Mouse (Mus musculus): Measurements from ENCODE around the gene Sorcs3. TPM values are rescaled to one million over a fixed set of nuclear protein-coding genes. Genes with fewer than 3 reads are reported as not detected.

The Sorcs3 gene
- polyA plus RNA-seq, 1 experiment from 2014 or later = 7.2 TPM

DNA sequence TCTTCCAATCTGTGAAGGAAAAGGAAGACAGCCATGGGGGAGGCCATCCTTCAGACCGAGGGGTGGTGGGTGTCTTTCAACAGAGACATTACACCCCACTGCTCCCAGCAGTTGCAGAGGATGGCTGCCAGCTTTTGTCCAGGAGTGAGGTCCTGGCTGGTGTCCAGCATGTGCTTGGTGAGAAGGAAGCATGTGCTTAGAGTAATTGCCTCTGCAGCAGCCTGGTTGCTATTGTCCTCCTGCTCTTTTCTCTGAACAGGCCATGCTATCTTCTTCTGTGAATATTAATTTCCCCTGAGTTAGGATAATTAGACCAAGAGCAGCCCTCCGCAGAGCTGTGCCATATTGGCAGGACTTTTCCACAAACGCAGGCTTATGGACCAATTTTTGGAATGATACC is 476.7 kb downstream of the Sorcs3 start:
- Histone ChIP-seq H3K4me2 (replicated peaks) (no peak overlapping the region), H3K4me1 (peaks cover 5% of the 10 kb centered on the region), H3K9ac (replicated peaks) (no peak overlapping the region), H3K27me3 (no peaks in the 10 kb centered on the region), H3K27ac (replicated peaks) (no peak overlapping the region), H3K36me3 (no peaks in the 10 kb centered on the region), H3K9me3 (no peaks in the 10 kb centered on the region), H3K4me3 (no peak overlapping the region)
- WGBS = 11% methylated on average over 3 of the region's 3 CpGs
- ATAC-seq (replicated peaks) = peak; percentile 82

DNA sequence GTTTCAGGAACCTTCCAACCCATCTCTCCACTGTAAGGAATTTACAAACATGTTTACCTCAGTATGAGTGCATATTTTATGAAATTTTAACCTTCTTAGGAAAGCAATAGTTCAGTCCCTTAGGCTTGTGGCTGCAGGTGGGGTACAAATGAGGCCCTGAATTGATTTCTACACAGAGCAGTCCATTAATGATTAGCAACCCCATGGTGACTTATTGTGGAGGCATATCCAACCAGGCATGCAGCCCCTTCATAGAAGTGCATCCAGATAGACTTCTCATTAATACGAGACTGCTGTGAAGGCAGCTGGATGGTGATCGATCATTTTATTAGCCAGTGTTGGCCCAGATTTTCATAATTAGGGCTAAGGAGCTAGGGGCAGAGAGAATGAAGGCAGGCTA is 480.5 kb downstream of the Sorcs3 start:
- no peak overlapping the region for H3K4me2 ChIP-seq (replicated peaks)
- peaks cover 5% of the 10 kb centered on the region for H3K4me1 ChIP-seq
- no peak for ATAC-seq (replicated peaks)

GRCm38 (mm10) chr19:48700111-48700658 is 494.4 kb downstream of the Sorcs3 start:
- Histone ChIP-seq H3K4me3 (no peak overlapping the region), H3K36me3 (no peaks in the 10 kb centered on the region), H3K27me3 (no peaks in the 10 kb centered on the region), H3K4me2 (replicated peaks) (no peak overlapping the region), H3K27ac (replicated peaks) (no peak overlapping the region), H3K4me1 (no peaks in the 10 kb centered on the region), H3K9me3 (no peaks in the 10 kb centered on the region), H3K9ac (replicated peaks) (no peak overlapping the region)
- ATAC-seq (replicated peaks) = no peak
- 90% methylated on average over 6 of the region's 6 CpGs for WGBS

More for the DNA sequence above, 480.5 kb downstream of the Sorcs3 start:
- H3K4me3 ChIP-seq = no peak overlapping the region
- H3K27me3 ChIP-seq = no peaks in the 10 kb centered on the region
- H3K27ac ChIP-seq (replicated peaks) = no peak overlapping the region
- 41% methylated on average over 2 of the region's 2 CpGs for WGBS
- no peaks in the 10 kb centered on the region for H3K9me3 ChIP-seq
- H3K9ac ChIP-seq (replicated peaks) = no peak overlapping the region
- H3K36me3 ChIP-seq = no peaks in the 10 kb centered on the region

GRCm38 (mm10) chr19:48703763-48704162 is 497.9 kb downstream of the Sorcs3 start:
- Histone ChIP-seq H3K9ac (replicated peaks) (no peak overlapping the region), H3K36me3 (no peaks in the 10 kb centered on the region), H3K9me3 (no peaks in the 10 kb centered on the region), H3K4me3 (no peak overlapping the region), H3K27ac (replicated peaks) (no peak overlapping the region), H3K4me2 (replicated peaks) (no peak overlapping the region), H3K4me1 (0 out of 2 replicates have a peak, but pooled peaks cover 2% of the 10 kb centered on the region), H3K27me3 (no peaks in the 10 kb centered on the region)
- WGBS = over 99% methylated on average over 2 of the region's 2 CpGs
- no peak for ATAC-seq (replicated peaks)

DNA sequence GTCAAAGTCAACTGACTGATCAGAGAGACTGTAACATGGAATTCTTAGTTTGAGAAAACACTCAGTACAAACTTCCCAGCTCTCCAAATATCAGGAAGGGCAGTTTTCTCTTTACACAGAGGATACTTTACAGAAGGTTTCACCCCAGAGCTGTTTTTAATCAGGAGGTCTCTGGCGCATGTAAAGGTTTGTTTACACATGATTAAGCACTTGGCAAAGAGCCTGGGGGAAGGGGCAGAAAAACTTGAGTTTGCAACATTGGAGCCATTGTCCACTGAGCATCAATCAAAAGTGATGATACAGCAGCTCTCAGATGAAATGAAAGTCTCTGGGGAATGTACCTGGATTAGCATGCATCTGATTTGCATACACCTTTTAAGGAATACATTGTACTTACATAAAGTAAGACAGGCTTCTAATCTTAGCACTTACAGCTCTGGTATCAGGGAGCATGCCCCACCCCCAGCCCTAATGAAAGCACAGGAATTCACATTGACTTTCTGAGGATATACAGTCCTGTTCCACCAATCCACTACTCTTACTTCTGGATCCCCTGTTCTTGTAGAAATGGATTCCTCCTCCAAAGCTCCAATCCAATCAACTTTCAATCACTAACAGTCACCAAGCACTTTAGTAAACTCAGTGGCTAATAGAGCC is 500.6 kb downstream of the Sorcs3 start:
- ATAC-seq (replicated peaks) = no peak
- H3K9ac ChIP-seq (replicated peaks) = no peak overlapping the region
- no peak overlapping the region for H3K4me2 ChIP-seq (replicated peaks)
- WGBS = 12% methylated on average over 1 of the region's 1 CpGs
- H3K27ac ChIP-seq (replicated peaks) = no peak overlapping the region
- H3K9me3 ChIP-seq = no peaks in the 10 kb centered on the region
- no peaks in the 10 kb centered on the region for H3K27me3 ChIP-seq
- no peaks in the 10 kb centered on the region for H3K36me3 ChIP-seq
- H3K4me3 ChIP-seq = no peak overlapping the region
- 0 out of 2 replicates have a peak, but pooled peaks cover 2% of the 10 kb centered on the region for H3K4me1 ChIP-seq

- H3K4me1 ChIP-seq = 0 out of 2 replicates have a peak, but pooled peaks cover 2% of the 10 kb centered on the region
- no peaks in the 10 kb centered on the region for H3K9me3 ChIP-seq
- no peaks in the 10 kb centered on the region for H3K36me3 ChIP-seq
- H3K4me2 ChIP-seq (replicated peaks) = no peak overlapping the region
- H3K4me3 ChIP-seq = no peak overlapping the region
- no peak for ATAC-seq (replicated peaks)
- H3K27ac ChIP-seq (replicated peaks) = no peak overlapping the region
- 88% methylated on average over 1 of the region's 1 CpGs for WGBS
- H3K9ac ChIP-seq (replicated peaks) = no peak overlapping the region
- no peaks in the 10 kb centered on the region for H3K27me3 ChIP-seq
Observed at GRCm38 (mm10) chr19:48706924-48707320, 501.1 kb downstream of the Sorcs3 start.

- Histone ChIP-seq H3K9me3 (no peaks in the 10 kb centered on the region), H3K4me2 (replicated peaks) (no peak overlapping the region), H3K4me3 (no peak overlapping the region), H3K4me1 (peaks cover 10% of the 10 kb centered on the region), H3K36me3 (no peaks in the 10 kb centered on the region), H3K27me3 (no peaks in the 10 kb centered on the region), H3K27ac (replicated peaks) (no peak overlapping the region), H3K9ac (replicated peaks) (no peak overlapping the region)
- no peak for ATAC-seq (replicated peaks)
- 24% methylated on average over 6 of the region's 6 CpGs for WGBS
Observed at GRCm38 (mm10) chr19:48725851-48726419, 520.1 kb downstream of the Sorcs3 start.

DNA sequence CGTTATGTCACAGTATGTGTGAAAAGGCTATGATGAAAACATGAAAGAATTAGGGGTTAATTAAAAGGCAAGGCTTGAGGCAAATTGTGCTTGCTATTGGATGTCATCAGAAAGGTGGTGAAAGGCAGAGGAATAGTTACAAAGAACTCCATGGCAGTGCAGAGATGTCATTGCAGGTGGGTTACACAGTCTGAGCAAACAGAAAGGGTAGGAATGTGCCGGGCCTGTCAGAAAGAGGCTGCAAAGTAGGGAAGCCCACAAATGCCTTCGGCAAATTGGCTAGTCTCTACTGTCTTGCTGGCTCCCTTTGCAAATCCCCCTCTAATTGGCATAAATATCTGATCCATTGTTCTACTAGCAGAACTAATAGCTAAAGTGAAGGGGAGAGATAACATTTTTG is 521.2 kb downstream of the Sorcs3 start:
- peaks cover 10% of the 10 kb centered on the region for H3K4me1 ChIP-seq
- ATAC-seq (replicated peaks) = 0 out of 2 replicates have a peak, but pooled peaks have one; percentile 38

GRCm38 (mm10) chr19:48727601-48728000 is 521.8 kb downstream of the Sorcs3 start:
- H3K36me3 ChIP-seq = no peaks in the 10 kb centered on the region
- peaks cover 10% of the 10 kb centered on the region for H3K4me1 ChIP-seq
- H3K4me3 ChIP-seq = no peak overlapping the region
- no peaks in the 10 kb centered on the region; the same call in 1 of the 2 replicates for H3K27me3 ChIP-seq
- 62% methylated on average over 5 of the region's 5 CpGs for WGBS
- no peak overlapping the region for H3K27ac ChIP-seq (replicated peaks)
- no peaks in the 10 kb centered on the region for H3K9me3 ChIP-seq
- no peak overlapping the region for H3K4me2 ChIP-seq (replicated peaks)
- ATAC-seq (replicated peaks) = no peak
- H3K9ac ChIP-seq (replicated peaks) = no peak overlapping the region

More for the DNA sequence above, 521.2 kb downstream of the Sorcs3 start:
- H3K9ac ChIP-seq (replicated peaks) = no peak overlapping the region
- 11% methylated on average over 3 of the region's 3 CpGs for WGBS
- no peaks in the 10 kb centered on the region for H3K36me3 ChIP-seq
- no peak overlapping the region for H3K27ac ChIP-seq (replicated peaks)
- H3K9me3 ChIP-seq = no peaks in the 10 kb centered on the region
- no peak overlapping the region for H3K4me2 ChIP-seq (replicated peaks)
- H3K4me3 ChIP-seq = no peak overlapping the region
- H3K27me3 ChIP-seq = no peaks in the 10 kb centered on the region; the same call in 1 of the 2 replicates

DNA sequence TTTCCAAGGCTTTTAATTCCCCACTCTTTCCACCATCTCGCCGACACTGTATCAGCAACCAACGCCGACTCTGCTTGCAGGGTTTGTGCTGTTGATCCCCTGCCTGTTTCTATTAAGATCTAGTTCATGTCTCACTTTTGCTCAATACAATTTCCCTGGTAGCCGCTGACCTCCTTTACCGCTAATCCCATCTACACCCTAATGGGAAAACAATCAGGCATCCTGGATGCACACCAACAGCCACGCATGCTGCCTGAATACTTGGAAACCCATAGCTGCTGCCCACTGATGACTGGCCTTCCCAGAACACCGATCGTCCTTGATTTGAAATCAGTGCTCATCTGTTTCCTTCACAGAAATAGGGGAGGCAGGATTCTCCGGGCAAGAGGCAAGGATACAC is 525.9 kb downstream of the Sorcs3 start:
- Histone ChIP-seq H3K9ac (replicated peaks) (no peak overlapping the region), H3K4me3 (no peak overlapping the region), H3K4me2 (replicated peaks) (no peak overlapping the region), H3K9me3 (no peaks in the 10 kb centered on the region), H3K36me3 (no peaks in the 10 kb centered on the region), H3K4me1 (peaks cover 8% of the 10 kb centered on the region), H3K27ac (replicated peaks) (no peak overlapping the region), H3K27me3 (peaks cover 22% of the 10 kb centered on the region)
- no peak for ATAC-seq (replicated peaks)
- 55% methylated on average over 10 of the region's 10 CpGs for WGBS

GRCm38 (mm10) chr19:48734370-48734769 is 528.5 kb downstream of the Sorcs3 start:
- no peaks in the 10 kb centered on the region for H3K9me3 ChIP-seq
- WGBS = 10% methylated on average over 4 of the region's 4 CpGs
- H3K27me3 ChIP-seq = peaks cover 31% of the 10 kb centered on the region
- no peak for ATAC-seq (replicated peaks)
- H3K27ac ChIP-seq (replicated peaks) = no peak overlapping the region
- no peaks in the 10 kb centered on the region; the same call in 1 of the 2 replicates for H3K4me1 ChIP-seq
- H3K4me2 ChIP-seq (replicated peaks) = no peak overlapping the region
- no peak overlapping the region for H3K9ac ChIP-seq (replicated peaks)
- H3K36me3 ChIP-seq = no peaks in the 10 kb centered on the region
- no peak overlapping the region for H3K4me3 ChIP-seq

DNA sequence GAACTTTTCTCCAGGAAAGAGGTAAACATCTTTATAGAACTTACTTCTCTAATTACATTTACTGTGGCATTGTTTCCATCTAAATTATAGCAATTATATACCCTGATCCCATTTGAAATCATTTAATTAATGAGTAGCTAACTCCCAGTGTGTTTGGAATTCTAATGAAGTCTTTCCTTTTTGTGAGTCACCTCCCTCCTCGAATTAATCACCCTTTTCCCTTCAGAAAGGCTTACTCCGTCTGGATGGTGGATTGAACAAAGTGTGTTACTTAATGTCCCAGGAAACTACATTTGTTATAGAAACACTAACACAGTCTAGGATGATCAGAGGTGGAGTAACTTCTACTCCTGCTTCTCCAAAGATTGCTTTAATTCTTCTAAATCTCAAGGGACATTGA is 531.7 kb downstream of the Sorcs3 start:
- no peaks in the 10 kb centered on the region for H3K36me3 ChIP-seq
- H3K4me1 ChIP-seq = no peaks in the 10 kb centered on the region; the same call in 1 of the 2 replicates
- H3K27ac ChIP-seq (replicated peaks) = no peak overlapping the region
- H3K9ac ChIP-seq (replicated peaks) = no peak overlapping the region
- no peak overlapping the region for H3K4me3 ChIP-seq
- 5% methylated on average over 2 of the region's 2 CpGs for WGBS
- peaks cover 37% of the 10 kb centered on the region for H3K27me3 ChIP-seq
- 0 out of 2 replicates have a peak, but pooled peaks have one; percentile 58 for ATAC-seq (replicated peaks)
- no peak overlapping the region for H3K4me2 ChIP-seq (replicated peaks)
- H3K9me3 ChIP-seq = no peaks in the 10 kb centered on the region
